Mouse (Mus musculus): Measurements from ENCODE around the gene Ripor1. TPM values are rescaled to one million over a fixed set of nuclear protein-coding genes. Genes with fewer than 3 reads are reported as not detected.
"Not testable (repeated sequence)": the region's sequence is repeated elsewhere in the genome, so short reads cannot be mapped to it uniquely, and the experiment has no call there.

Ripor1 gene
- total RNA-seq (2015) (46.9 and 53.0 TPM in 2 replicates), total RNA-seq (2017) (6.4 and 6.6 TPM in 2 replicates)

DNA sequence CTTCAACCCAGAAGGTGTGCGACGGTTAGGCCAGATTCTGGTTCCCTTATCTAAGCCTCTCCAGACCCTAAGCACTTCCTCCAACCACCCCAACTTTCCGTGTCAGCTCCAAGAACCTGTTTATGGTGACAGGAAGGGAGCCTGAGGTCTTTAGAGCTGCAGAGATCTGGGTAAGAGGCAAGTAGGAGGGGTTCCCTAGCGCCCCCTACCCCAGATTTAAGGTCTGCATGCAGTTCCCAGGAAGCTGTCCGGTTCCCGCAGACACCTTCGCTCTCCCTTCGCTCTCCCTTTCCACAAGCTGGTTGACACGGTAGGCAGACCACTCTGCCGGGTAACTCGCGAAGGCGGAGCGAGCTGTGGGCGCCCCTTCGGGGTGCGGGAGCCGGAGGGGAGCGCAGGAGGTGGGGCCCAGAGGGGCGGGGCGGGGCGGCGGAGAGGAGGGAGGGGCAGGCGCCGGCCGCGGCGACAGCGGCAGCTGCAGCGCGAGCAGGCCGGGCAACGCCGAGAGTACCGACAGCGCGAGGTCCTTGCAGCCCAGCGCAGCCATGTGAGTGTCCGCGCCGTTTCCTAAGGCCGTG is at the start of gene Ripor1:
Gene Ripor1 (plus strand): TSS at position 452 of the 578 bp plus-strand sequence.
- ATAC-seq (replicated peaks; ENCODE audit: poor library complexity), result peak; percentile 40

DNA sequence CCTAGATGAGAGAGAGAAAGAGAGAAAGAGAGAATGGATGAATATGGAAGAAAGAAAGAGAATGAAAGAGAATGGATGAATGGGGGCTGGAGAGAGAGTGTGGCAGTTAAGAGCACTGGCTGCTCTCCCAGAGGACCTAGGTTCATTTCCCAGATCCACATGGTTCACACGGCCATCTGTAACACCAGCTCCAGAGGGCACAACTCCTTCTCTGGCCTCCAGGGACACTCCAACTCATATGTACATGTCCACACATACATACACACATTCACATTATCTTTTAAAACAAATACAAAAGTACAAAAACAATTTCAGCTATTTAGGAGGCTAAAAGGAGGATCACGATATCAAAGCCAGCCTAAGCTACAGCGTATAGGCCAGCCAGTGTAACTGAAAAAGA is 42.2 kb upstream of the Ripor1 start:
- ATAC-seq (replicated peaks; ENCODE audit: poor library complexity), result no peak

DNA sequence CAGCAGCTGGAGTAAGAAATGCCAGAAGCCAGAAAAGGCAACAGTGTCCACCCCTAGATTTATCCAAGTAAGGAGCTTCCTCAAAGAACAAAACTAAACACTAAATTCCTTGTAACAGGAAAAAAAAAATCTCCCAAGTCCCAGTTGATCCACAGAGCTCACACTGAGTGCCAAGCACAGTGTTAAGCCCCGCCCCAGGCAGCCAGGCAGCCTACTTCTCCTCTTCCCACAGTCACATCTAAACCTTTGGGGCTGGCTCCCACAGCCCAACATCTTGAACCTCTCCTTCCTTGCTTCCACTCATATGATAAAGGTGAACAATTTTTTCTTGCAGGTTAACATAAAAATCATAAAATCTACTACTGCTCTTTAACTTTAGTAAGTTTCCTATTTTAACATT is 41.2 kb upstream of the Ripor1 start:
- ATAC-seq (replicated peaks; ENCODE audit: poor library complexity), result no peak

DNA sequence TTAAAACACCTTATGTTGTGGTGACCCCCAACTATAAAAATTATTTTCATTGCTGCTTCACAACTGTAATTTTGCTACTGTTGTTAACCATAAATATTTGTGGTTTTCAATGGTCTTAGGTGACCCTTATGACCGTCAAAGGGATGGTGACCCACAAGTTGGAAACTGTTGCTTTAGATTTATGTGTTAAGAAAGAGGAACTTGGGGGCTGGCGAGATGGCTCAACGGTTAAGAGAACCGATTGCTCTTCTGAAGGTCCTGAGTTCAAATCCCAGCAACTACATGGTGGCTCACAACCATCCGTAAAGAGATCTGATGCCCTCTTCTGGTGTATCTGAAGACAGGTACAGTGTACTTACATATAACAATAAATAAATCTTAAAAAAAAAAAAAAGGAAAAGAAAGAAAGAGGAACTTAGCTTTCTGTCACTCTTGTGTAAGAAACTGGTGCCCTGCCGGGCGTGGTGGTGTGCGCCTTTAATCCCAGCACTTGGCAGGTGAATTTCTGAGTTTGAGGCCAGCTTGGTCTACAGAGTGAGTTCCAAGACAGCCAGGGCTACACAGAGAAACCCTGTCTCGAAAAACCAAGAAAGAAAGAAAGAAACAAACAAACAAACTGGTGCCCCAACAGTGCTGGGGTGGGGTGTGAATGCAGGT is 40.4 kb upstream of the Ripor1 start:
- not testable (repeated sequence) for ATAC-seq (replicated peaks; ENCODE audit: poor library complexity)

DNA sequence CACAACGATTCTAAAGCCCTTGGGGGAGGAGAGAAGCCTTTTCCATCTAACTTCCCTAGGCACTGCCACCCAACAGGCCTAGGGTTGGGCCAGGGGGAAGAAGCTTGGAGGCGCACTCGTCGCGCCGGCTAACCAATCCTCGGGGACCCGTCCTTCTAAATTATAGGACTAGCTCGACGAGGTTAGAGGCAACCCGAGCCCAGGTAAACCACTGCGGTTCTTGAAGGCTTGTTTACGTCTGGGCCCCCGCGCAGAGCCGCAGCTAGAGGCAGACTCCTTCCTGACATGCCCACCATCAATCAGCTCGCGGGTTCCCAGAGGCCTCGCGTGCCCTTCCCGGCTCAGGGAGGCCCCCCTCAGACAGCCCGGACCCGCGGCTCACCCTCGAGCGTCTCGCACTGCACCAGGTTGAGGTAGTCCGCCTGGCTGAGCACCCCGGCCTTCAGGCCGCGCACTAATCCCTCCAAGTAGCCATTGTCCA is 39.6 kb upstream of the Ripor1 start:
- ATAC-seq (replicated peaks; ENCODE audit: poor library complexity), result peak; percentile 13; the same call in 1 of the 2 replicates

DNA sequence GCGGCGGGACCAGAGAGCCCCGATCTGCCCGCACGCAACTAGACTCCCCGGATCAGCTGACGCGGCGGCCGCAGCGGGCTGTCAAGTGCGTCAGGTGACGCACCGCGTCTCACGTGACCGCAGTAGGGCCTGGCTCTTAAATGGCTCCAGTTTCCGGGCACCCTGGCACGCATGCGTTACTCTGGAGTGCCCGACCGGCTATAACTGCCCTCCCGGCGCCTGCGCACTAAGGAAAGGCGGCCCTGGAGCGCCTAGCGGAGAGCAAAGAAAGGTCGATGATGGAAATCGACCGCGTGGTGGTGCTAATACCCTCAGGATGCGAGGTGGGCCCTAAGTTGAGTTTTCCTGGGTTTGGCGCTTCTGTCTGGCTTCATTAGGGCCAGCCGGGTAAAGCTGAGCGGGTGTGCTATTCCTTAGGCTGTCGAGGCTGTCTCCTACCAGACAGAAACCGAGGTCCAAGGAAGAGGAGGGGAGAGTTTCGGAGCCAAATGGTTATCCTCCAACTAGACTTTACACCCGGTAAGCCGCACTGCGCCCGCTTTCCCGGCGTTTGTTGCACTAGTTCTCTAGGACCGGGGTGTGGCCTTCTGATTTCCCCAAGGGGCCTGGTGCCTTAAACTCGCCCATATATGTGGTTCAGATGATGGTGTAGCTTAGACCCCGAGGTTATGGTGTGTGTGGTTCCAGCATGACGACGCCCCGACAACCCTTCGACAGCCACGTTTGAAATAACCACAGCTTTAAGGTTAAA is 38.9 kb upstream of the Ripor1 start, which contains the start of gene Atp6v0d1:
Gene Atp6v0d1 (minus strand): TSS at position 96 of the 751 bp plus-strand sequence.
- peak; percentile 86 for ATAC-seq (replicated peaks; ENCODE audit: poor library complexity)

DNA sequence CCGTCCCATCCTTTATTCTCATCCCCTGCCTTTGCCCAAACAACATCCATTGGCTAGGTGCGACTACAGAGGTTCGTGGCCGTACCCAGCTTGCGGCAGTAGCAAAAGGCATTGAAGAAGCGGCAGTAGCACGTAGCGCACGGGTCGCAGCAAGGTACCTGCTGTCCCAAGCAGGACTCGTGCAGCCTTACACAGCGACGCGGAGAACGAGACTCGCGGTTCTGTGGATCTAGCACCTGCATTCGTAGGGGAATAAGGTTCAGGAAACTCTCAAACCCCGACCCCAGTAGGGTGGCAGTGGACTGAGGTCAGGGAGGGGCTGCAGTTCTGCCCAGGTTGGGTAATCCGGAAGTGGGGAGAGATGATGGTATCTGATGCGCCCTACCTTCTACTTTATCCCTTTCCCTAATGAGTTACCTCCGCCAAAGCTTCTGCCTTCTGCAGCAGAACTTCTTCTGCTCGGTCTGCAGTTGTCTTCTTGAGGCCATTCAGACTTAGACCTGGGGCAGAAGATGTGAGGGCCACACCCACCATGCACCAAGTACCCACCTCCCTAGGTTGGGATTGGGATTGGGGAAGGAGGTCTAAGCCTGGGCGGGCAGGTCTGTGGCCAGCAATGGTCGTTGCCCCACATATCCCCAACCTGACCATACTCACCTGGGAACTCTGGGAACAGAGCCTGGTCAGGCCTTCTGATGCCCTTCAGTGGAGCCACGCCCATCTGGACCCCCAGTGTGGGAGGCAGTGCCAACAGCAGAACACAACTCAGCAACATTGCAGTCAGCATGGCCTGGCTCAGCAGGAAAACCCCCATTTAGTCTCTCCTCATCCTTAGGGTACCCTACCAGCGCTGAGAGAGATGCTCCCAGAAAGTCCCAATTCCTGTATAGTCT is 38.1 kb upstream of the Ripor1 start:
- peak; percentile 16 for ATAC-seq (replicated peaks; ENCODE audit: poor library complexity)

DNA sequence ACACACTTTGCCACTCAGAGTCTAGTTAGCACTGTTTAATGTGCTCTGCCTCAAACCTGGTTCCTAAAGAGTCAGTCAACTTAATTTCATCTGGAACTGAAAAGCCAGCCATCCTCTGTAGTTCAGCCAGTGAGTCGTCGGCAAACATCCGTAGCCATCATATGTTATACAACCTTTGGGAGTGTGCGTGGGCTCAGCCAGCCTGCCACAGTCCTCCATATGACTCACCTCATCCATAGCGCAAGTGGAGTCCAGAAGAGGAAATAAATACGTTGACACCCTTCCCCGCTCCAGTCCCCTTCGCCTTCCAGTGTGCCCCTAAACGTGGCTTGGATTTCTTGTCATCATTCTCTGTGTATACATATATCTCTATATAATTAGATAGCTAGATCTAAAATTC is 33.2 kb upstream of the Ripor1 start:
- ATAC-seq (replicated peaks; ENCODE audit: poor library complexity), result no peak

DNA sequence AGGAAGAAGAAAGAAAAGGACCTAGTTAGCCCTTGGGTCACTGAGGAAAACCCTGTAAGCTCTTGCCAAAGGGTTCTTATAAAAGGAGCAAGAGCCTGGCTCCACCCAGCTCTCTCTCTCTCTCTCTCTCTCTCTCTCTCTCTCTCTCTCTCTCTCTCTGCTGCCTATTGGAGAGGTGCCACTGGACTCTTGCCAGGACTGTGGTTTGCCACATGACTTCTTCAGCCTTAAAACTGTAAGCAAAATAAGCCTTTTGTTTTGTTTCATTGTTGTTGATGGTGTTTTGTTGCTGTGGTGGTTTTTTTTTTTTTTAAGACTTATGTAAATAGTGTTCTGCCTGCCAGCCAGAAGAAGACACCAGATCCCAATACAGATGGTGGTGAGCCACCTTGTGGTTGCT is 31.6 kb upstream of the Ripor1 start:
- peak; percentile 78 for ATAC-seq (replicated peaks; ENCODE audit: poor library complexity)

DNA sequence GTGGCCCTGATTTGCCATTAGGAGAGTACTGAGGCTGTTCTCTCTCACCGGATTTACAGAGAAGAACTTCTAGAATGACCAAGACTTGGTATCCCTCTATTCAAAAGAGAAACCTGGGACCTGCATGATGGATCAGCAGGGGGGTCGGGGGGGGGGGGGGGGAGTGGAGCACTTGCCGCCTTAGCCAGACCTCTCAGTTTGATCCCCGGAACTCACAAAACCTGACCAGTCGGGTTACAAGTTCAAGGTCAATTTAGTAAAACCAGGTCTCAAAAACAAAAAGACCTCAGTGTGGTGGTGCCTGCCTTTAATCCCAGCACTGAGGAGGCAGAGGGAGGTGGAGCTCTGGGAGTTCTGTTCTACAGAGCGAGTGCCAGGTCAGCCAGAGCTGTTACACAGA is 30.3 kb upstream of the Ripor1 start:
- no peak for ATAC-seq (replicated peaks; ENCODE audit: poor library complexity)

DNA sequence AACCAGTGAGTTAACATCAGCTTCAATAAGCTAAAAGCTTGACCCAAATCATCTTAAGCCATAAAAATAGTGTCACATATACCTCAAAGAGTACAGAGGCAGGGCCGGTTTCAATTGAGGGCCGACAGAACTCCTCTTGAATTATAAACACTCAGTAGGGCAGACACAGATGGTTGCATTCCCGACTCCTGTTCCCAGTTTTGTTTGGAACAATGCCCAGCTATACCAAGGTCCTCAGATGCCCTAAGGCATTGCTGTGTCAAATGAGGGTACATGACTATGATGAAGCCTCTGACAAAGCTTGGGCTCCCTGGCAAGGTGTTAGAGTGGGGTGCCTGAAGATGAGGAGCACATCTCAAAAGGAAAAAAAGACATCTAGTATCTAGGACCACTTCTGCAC is 29.5 kb upstream of the Ripor1 start:
- ATAC-seq (replicated peaks; ENCODE audit: poor library complexity), result no peak

DNA sequence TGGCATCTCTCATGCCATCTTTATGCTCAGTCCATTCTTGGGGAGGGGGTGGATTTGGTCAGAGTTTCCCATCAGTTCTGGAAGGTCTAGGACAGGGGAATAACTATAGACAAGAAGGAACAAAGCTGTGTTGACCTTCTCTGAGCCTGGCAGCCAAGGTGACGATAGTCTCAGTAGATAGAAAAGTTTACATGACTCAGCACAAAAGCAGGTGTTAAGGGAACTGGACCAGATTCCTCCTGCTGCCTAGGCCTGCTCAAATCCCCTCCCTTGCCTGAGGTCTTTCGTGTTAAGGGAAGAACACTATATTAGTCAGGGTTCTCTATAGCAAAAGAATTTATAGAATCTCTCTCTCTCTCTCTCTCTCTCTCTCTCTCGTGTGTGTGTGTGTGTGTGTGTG is 25.3 kb upstream of the Ripor1 start:
- 0 out of 2 replicates have a peak, but pooled peaks have one; percentile 42 for ATAC-seq (replicated peaks; ENCODE audit: poor library complexity)

DNA sequence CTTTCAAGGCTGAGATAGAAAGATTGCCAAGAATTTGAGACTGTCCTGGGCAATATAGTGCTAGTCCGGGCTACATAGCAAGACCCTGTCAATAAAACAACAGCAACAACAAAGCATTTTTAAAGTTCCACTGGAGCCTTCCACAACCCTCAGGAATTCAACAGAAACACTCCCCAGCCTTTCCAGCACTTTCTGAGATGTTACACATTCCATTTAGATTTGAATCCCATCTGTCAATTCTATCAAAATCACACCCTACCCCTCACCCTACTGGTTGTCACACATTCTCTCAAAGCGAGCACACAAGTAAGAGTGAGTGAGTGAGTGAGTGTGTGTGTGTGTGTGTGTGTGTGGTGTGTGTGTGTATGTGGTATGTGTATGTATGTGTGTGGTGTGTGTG is 12.6 kb upstream of the Ripor1 start:
- ATAC-seq (replicated peaks; ENCODE audit: poor library complexity), result no peak

DNA sequence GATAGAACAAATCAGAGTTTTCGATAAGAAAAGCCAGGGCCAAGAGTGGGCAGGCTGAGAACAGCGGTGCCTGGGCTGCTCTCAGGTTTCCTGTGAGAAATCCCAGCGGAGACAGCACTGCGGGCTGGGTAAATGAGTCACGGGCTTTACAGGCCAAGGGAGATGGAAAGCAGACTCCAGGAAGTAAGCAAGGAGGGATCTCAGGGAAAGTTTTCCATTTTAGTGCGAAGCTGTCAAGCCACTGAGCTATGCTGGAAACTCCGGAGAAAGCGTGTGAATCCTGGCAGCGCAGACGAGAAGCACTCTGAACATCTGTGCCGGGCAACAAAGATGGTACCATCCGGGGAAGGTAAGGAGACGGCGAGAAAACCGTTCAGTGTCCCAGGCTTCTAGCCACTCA is 11.2 kb upstream of the Ripor1 start:
- ATAC-seq (replicated peaks; ENCODE audit: poor library complexity), result no peak

DNA sequence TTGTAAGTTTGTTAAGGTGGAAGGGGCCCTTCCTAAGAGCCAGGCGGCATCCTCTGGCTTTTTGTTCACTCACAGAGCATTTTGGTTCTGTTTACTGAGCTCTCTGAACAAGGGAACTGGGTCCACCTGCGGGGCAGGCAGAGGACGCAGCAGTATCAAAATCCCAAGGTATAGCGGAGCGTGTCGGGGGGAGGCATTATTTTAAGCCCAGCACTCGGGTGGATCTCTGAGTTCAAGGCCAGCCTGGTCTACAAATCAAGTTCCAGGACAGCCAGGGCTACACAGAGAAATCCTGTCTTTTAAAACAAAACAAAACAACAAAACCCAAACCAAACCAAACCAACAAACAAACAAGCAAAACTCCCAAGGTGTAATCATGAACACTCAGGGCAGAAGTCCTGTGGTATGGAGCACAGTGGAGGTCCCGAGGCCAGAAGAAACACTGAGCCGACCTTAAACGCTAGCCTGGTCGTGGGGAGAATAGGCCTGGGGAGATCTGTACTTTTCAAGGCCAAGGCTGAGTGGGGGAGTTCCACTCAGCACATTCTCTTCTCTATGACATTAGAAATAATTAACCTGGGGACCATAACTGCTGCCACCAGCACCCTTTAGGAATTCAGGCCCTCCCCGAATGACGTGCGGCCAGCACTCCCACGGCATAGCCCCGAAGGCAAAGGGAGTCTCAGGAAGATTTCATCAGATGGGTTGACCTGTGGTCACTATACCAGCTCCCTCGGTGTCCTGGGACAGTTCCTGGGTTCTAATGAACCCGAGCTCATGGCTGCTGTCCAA is 10.4 kb upstream of the Ripor1 start:
- ATAC-seq (replicated peaks; ENCODE audit: poor library complexity), result no peak

DNA sequence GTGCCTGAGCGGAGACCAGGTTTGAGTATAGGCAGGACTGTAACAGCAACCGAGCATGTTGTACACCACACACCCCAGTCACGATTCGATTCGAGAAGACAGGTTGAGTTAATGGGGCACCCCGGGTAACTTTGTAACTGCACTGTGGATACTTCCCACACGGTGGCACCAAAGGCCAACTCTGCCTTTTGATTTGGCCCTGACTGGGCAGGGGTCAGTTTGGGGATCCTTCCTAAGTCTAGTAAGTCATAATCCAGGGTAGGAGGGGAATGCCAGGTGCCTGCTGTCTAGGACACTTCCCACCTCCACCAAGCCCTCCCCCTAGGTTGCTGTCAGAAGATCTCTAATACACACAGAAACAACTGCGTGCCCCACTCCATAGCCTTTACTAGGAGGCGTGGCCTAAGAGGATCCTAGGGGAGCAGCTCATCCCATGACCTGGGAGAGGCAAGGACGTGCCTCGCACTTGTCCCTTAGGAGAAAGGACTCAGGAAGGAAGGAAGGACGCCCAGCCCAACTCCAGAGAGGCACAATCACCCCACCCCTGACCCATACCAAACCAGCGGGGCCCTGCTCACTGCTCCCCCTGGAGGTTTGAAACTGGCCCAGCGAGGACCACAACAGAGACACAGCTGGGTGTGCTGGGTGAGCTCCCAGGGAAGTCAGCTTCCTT is 8.6 kb upstream of the Ripor1 start:
- ATAC-seq (replicated peaks; ENCODE audit: poor library complexity), result peak; percentile 91

DNA sequence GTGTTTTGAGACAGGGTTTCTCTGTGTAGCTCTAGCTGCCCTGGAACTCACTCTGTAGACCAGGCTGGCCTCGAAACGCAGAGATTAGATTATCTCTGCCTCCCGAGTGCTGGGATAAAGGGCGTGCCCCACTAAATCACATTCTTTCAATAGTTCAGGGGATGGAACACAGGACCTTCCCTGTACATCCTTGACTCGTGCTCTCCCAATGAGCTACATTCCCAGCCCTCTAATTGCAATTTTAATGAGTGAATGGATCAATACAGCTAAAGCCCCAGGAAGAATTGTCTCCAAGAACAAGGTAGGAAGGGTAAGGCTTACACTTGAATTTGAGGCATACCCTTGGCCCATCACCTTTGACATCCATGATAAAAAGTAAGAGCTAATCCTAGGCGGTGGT is 6.3 kb upstream of the Ripor1 start:
- no peak for ATAC-seq (replicated peaks; ENCODE audit: poor library complexity)

DNA sequence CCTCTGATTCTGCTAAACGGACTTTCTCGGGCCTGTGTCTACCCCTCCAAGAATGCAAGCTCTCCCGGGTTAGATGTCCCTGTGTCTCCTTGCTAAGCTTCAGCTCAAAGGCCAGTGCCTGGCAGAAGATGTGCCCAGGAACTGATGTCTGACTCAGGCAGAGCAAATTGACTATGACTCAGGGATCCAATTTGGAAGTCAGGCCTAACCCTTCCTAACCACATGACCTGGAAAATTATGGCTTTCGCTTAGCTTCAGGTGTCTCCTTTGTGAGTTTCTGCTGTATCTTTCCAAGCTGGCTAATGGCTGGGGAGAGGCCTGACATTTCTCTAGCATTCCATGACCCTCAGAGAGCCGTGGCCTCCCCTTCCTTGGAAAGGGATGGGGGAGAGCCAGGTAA is 3.8 kb upstream of the Ripor1 start:
- ATAC-seq (replicated peaks; ENCODE audit: poor library complexity), result no peak

DNA sequence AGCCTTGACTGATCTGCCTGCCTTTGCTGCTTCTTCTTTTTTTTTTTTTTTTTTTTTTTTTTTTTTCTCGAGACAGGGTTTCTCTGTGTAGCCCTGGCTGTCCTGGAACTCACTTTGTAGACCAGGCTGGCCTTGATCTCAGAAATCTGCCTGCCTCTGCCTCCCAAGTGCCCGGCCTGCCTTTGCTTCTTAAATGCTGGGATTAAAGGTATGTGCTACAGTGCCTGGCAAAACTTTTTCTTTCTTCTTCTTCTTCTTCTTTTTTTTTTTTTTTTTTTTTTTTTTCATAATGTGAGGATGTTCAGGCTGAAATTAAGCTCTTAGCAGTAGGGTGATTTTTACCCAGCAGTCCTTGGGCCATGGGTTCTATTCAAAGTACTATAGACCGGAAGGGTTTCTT is 2.5 kb upstream of the Ripor1 start:
- ATAC-seq (replicated peaks; ENCODE audit: poor library complexity), result not testable (repeated sequence)

All from megakaryocyte progenitor cell, adult 5-6 weeks (primary cell).